Mouse (Mus musculus) lung, embryonic 14.5 days (tissue): ENCODE data around the gene Ankrd12. TPM values are rescaled to one million over a fixed set of nuclear protein-coding genes. Genes with fewer than 3 reads are reported as not detected.

Experiments
- ATAC-seq: fragments of 200-750 bp; cut with Nextera tagmentation; 2 replicates; pipeline ENCODE4 v1.8.0; 2017; ENCODE audit warnings: mild to moderate bottlenecking, moderate TSS enrichment, moderate library complexity; ENCODE audit not compliant: insufficient read depth
- DNase-seq: peaks from one replicate; pipeline ENCODE4 v3.0.0-alpha.2; 2015
- H3K27ac ChIP-seq: fragments of 300-500 bp; sonication (generic); 2 replicates; pipeline ENCODE4 v1.5.1; 2014; ENCODE audit warnings: low read depth, mild to moderate bottlenecking, moderate library complexity
- H3K27me3 ChIP-seq: fragments of 300-500 bp; sonication (generic); 2 replicates; pipeline ENCODE4 v1.6.1; 2014; ENCODE audit warnings: low read length, control low read depth; ENCODE audit not compliant: insufficient read depth
- H3K36me3 ChIP-seq: fragments of 300-500 bp; sonication (generic); 2 replicates; pipeline ENCODE4 v1.6.1; 2014; ENCODE audit warnings: control low read depth; ENCODE audit not compliant: insufficient read depth
- H3K4me1 ChIP-seq: fragments of 300-500 bp; sonication (generic); 2 replicates; pipeline ENCODE4 v1.6.1; 2014; ENCODE audit warnings: antibody characterized with exemption, control low read depth; ENCODE audit not compliant: insufficient read depth
- H3K4me2 ChIP-seq: fragments of 300-500 bp; sonication (generic); 2 replicates; pipeline ENCODE4 v1.6.1; 2014; ENCODE audit warnings: mild to moderate bottlenecking
- H3K4me3 ChIP-seq: fragments of 300-500 bp; sonication (generic); 2 replicates; pipeline ENCODE4 v1.5.1; 2014; ENCODE audit warnings: low read depth, low read length
- H3K9ac ChIP-seq: fragments of 300-500 bp; sonication (generic); 2 replicates; pipeline ENCODE4 v1.6.1; 2014
- H3K9me3 ChIP-seq: fragments of 300-500 bp; sonication (generic); 2 replicates; pipeline ENCODE4 v1.6.1; 2016; ENCODE audit warnings: low read depth, low read length, control low read depth
- CTCF ChIP-seq: IDR thresholded peaks from 2 replicates; pipeline ENCODE4 v1.5.1; 2016; ENCODE audit warnings: antibody characterized with exemption, low read depth
- WGBS: fragments of 180-500 bp; shearing (Covaris S2); extraction: QIAGEN DNeasy Blood & Tissue Kit; methylation state at CpG from one replicate; pipeline ENCODE4 v1.1.7; 2014; 5-methylcytosine and 5-hydroxymethylcytosine counted together
- polyA plus RNA-seq: library from polyadenylated mRNA; unstranded; fragments of >200 nt; fragmentation: Nextera tagmentation; extraction: Ambion mirVana; gene quantifications from 2 replicates; pipeline ENCODE4 v1.2.1, GENCODE M21; 2014

Ankrd12 gene
- polyA plus RNA-seq, 1 experiment from 2014 or later: 19.6 TPM

GRCm38 (mm10) chr17:65942394-65942793 lies 134.5 kb downstream of the Ankrd12 start:
- Histone ChIP-seq H3K9ac (no peak overlapping the region), H3K4me3 (no peak overlapping the region), H3K27me3 (no peaks in the 10 kb centered on the region), H3K4me1 (peaks cover 8% of the 10 kb centered on the region; the same call in 1 of the 2 replicates), H3K27ac (no peak overlapping the region; the same call in 1 of the 2 replicates), H3K9me3 (no peaks in the 10 kb centered on the region), H3K4me2 (no peak overlapping the region), H3K36me3 (peaks cover 18% of the 10 kb centered on the region)
- peak; percentile 64 for DNase-seq
- WGBS: 24% methylated on average over 4 of the region's 4 CpGs
- ATAC-seq: peak; percentile 64
- no peak for TF ChIP-seq CTCF

GRCm38 (mm10) chr17:65941275-65941674 lies 135.6 kb downstream of the Ankrd12 start:
- H3K4me1 ChIP-seq: peaks cover 8% of the 10 kb centered on the region; the same call in 1 of the 2 replicates
- no peak for ATAC-seq
- H3K4me3 ChIP-seq: no peak overlapping the region
- WGBS: 72% methylated on average over 6 of the region's 6 CpGs
- TF ChIP-seq CTCF: no peak
- DNase-seq: no peak
- H3K27me3 ChIP-seq: no peaks in the 10 kb centered on the region
- no peak overlapping the region for H3K27ac ChIP-seq
- no peak overlapping the region for H3K4me2 ChIP-seq
- H3K36me3 ChIP-seq: peaks cover 17% of the 10 kb centered on the region
- H3K9ac ChIP-seq: no peak overlapping the region
- no peaks in the 10 kb centered on the region for H3K9me3 ChIP-seq

- no peak for TF ChIP-seq CTCF
- no peak overlapping the region for H3K9ac ChIP-seq
- DNase-seq: no peak
- H3K27me3 ChIP-seq: no peaks in the 10 kb centered on the region
- H3K4me2 ChIP-seq: no peak overlapping the region
- H3K36me3 ChIP-seq: peaks cover 24% of the 10 kb centered on the region
- peak overlapping the region; percentile 43; the same call in 1 of the 2 replicates for H3K27ac ChIP-seq
- ATAC-seq: no peak
- H3K4me1 ChIP-seq: peaks cover 8% of the 10 kb centered on the region; the same call in 1 of the 2 replicates
- 57% methylated on average over 12 of the region's 12 CpGs for WGBS
- H3K4me3 ChIP-seq: no peak overlapping the region
- H3K9me3 ChIP-seq: no peaks in the 10 kb centered on the region
Measured at GRCm38 (mm10) chr17:65940221-65940620, 136.7 kb downstream of the Ankrd12 start.

- Histone ChIP-seq H3K9ac (no peak overlapping the region), H3K4me1 (peaks cover 8% of the 10 kb centered on the region; the same call in 1 of the 2 replicates), H3K27ac (peak overlapping the region; percentile 43; the same call in 1 of the 2 replicates), H3K9me3 (no peaks in the 10 kb centered on the region), H3K4me2 (no peak overlapping the region), H3K27me3 (no peaks in the 10 kb centered on the region), H3K4me3 (no peak overlapping the region), H3K36me3 (peaks cover 24% of the 10 kb centered on the region)
- DNase-seq: peak; percentile 39
- 43% methylated on average over 14 of the region's 14 CpGs for WGBS
- ATAC-seq: no peak
- TF ChIP-seq CTCF: no peak
Measured at GRCm38 (mm10) chr17:65939461-65940192, 137.3 kb downstream of the Ankrd12 start.

- peaks cover 8% of the 10 kb centered on the region; the same call in 1 of the 2 replicates for H3K4me1 ChIP-seq
- no peak for TF ChIP-seq CTCF
- ATAC-seq (no peak), DNase-seq (no peak)
- 92% methylated on average over 9 of the region's 9 CpGs for WGBS
- no peaks in the 10 kb centered on the region for H3K9me3 ChIP-seq
- no peak overlapping the region for H3K27ac ChIP-seq
- no peak overlapping the region for H3K4me2 ChIP-seq
- no peaks in the 10 kb centered on the region for H3K27me3 ChIP-seq
- peaks cover 32% of the 10 kb centered on the region for H3K36me3 ChIP-seq
- no peak overlapping the region for H3K4me3 ChIP-seq
- H3K9ac ChIP-seq: no peak overlapping the region
Measured at GRCm38 (mm10) chr17:65937671-65938070, 139.2 kb downstream of the Ankrd12 start.

GRCm38 (mm10) chr17:65933741-65934140 lies 143.1 kb downstream of the Ankrd12 start:
- 92% methylated on average over 2 of the region's 2 CpGs for WGBS
- TF ChIP-seq CTCF: peak; percentile 65
- Histone ChIP-seq H3K36me3 (peaks cover 40% of the 10 kb centered on the region), H3K4me3 (no peak overlapping the region), H3K4me1 (peaks cover 8% of the 10 kb centered on the region), H3K27me3 (no peaks in the 10 kb centered on the region), H3K27ac (no peak overlapping the region), H3K9me3 (no peaks in the 10 kb centered on the region), H3K9ac (no peak overlapping the region), H3K4me2 (no peak overlapping the region)
- ATAC-seq (no peak), DNase-seq (no peak)

GRCm38 (mm10) chr17:65931525-65931924 lies 145.4 kb downstream of the Ankrd12 start:
- H3K4me2 ChIP-seq: no peak overlapping the region
- peaks cover 8% of the 10 kb centered on the region for H3K4me1 ChIP-seq
- DNase-seq (peak; percentile 38), ATAC-seq (peak; percentile 65)
- no peak for TF ChIP-seq CTCF
- 49% methylated on average over 6 of the region's 6 CpGs for WGBS
- no peak overlapping the region for H3K9ac ChIP-seq
- no peaks in the 10 kb centered on the region for H3K27me3 ChIP-seq
- H3K27ac ChIP-seq: peak overlapping the region; percentile 42; the same call in 1 of the 2 replicates
- H3K4me3 ChIP-seq: no peak overlapping the region
- H3K36me3 ChIP-seq: peaks cover 41% of the 10 kb centered on the region
- H3K9me3 ChIP-seq: no peaks in the 10 kb centered on the region
